Mouse (Mus musculus) embryonic facial prominence, embryonic 14.5 days (tissue): Measurements from ENCODE around the gene Sv2b. TPM values are rescaled to one million over a fixed set of nuclear protein-coding genes. Genes with fewer than 3 reads are reported as not detected.
A peak's percentile ranks its signal among the peaks of the same experiment; 100 is the strongest.

Source experiments
- ATAC-seq: fragments of 200-750 bp; cut with Nextera tagmentation; 2 replicates; pipeline ENCODE4 v1.8.0; 2017; ENCODE audit warnings: low read depth, moderate number of reproducible peaks, moderate TSS enrichment
- DNase-seq: peaks from one replicate; pipeline ENCODE4 v3.0.0-alpha.2; 2015; ENCODE audit warnings: low spot score
- H3K27ac ChIP-seq: fragments of 300-500 bp; sonication (generic); replicated peaks from 2 replicates; pipeline ENCODE4 v1.5.1; 2014; ENCODE audit warnings: low read depth, mild to moderate bottlenecking, low read length, moderate library complexity
- H3K27me3 ChIP-seq: fragments of 300-500 bp; sonication (generic); replicated peaks from 2 replicates; pipeline ENCODE4 v1.6.1; 2014; ENCODE audit warnings: low read length; ENCODE audit not compliant: control insufficient read depth, insufficient read depth
- H3K36me3 ChIP-seq: fragments of 300-500 bp; sonication (generic); 2 replicates; pipeline ENCODE4 v1.6.1; 2014; ENCODE audit warnings: low read length, mixed read lengths; ENCODE audit not compliant: control insufficient read depth, insufficient read depth
- H3K4me1 ChIP-seq: fragments of 300-500 bp; sonication (generic); 2 replicates; pipeline ENCODE4 v1.6.1; 2014; ENCODE audit warnings: antibody characterized with exemption, low read length; ENCODE audit not compliant: control insufficient read depth, insufficient read depth
- H3K4me2 ChIP-seq: fragments of 300-500 bp; sonication (generic); 2 replicates; pipeline ENCODE4 v1.6.1; 2014; ENCODE audit warnings: low read depth, mild to moderate bottlenecking, low read length, moderate library complexity, mixed read lengths
- H3K4me3 ChIP-seq: fragments of 300-500 bp; sonication (generic); 2 replicates; pipeline ENCODE4 v1.5.1; 2014; ENCODE audit warnings: low read depth, mild to moderate bottlenecking, low read length
- H3K9ac ChIP-seq: fragments of 300-500 bp; sonication (generic); 2 replicates; pipeline ENCODE4 v1.6.1; 2014; ENCODE audit warnings: low read depth, mild to moderate bottlenecking, low read length, moderate library complexity, mixed read lengths
- H3K9me3 ChIP-seq: fragments of 300-500 bp; sonication (generic); 2 replicates; pipeline ENCODE4 v1.6.1; 2016; ENCODE audit warnings: low read length; ENCODE audit not compliant: control insufficient read depth
- WGBS: fragments of 180-500 bp; shearing (Covaris S2); extraction: QIAGEN DNeasy Blood & Tissue Kit; methylation state at CpG from one replicate; pipeline ENCODE4 v1.1.7; 2014; 5-methylcytosine and 5-hydroxymethylcytosine counted together
- polyA plus RNA-seq: library from polyadenylated mRNA; unstranded; fragments of >200 nt; fragmentation: Nextera tagmentation; extraction: Ambion mirVana; gene quantifications from 2 replicates; pipeline ENCODE4 v1.2.1, GENCODE M21; 2014

Gene Sv2b
- polyA plus RNA-seq, 1 experiment from 2014 or later: 2.9 TPM

DNA sequence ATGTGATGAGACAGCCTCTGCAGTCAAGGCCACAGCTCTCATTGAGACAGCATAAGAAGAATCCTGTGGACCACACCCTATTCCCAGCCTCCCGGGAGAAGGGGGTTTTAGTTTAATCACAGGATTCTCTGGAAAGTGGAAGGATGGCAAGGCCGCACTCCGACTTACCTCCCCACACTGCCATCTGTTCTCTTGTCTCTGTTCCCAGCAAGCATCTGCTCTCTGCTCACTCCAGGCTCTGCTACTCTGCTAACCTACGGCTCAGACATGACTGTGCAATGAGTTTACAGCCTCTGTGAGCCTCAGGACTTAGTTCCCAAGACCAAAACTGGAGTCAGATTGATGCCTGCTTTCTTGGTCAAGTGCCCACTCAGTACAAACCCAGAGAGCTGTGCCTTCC is 43.8 kb downstream of the Sv2b start:
- WGBS: 64% methylated on average over 4 of the region's 4 CpGs
- H3K27me3 ChIP-seq: no peaks in the 10 kb centered on the region
- H3K4me2 ChIP-seq: no peak overlapping the region
- no peak overlapping the region for H3K9ac ChIP-seq
- H3K4me3 ChIP-seq: no peak overlapping the region
- no peak for DNase-seq
- no peaks in the 10 kb centered on the region for H3K4me1 ChIP-seq
- ATAC-seq: no peak
- H3K27ac ChIP-seq: no peak overlapping the region
- no peaks in the 10 kb centered on the region for H3K36me3 ChIP-seq
- H3K9me3 ChIP-seq: no peaks in the 10 kb centered on the region

DNA sequence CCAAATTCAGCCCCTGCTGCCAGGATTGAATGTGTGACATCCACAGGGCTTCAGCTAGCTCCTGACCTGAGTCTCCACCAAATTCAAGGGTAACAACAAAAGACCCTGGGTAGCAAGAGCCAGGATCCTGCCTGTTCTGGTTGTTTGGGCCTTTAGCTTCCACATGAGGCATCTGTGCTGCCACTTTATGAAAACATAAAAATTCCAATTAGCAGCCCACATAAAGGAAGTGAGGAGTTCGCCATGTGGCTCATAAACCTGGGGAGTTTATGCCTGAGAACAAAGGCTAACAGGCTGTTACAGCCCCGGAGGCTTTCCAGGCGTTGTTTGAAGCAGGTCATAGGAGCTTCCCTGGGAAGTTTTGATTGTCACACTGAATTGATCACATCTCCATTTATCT is 49.1 kb downstream of the Sv2b start:
- Histone ChIP-seq H3K27ac (no peak overlapping the region), H3K4me1 (no peaks in the 10 kb centered on the region), H3K9me3 (no peaks in the 10 kb centered on the region), H3K4me2 (no peak overlapping the region), H3K9ac (no peak overlapping the region), H3K4me3 (no peak overlapping the region), H3K36me3 (no peaks in the 10 kb centered on the region), H3K27me3 (no peaks in the 10 kb centered on the region)
- DNase-seq: no peak
- 66% methylated on average over 3 of the region's 3 CpGs for WGBS
- no peak for ATAC-seq

DNA sequence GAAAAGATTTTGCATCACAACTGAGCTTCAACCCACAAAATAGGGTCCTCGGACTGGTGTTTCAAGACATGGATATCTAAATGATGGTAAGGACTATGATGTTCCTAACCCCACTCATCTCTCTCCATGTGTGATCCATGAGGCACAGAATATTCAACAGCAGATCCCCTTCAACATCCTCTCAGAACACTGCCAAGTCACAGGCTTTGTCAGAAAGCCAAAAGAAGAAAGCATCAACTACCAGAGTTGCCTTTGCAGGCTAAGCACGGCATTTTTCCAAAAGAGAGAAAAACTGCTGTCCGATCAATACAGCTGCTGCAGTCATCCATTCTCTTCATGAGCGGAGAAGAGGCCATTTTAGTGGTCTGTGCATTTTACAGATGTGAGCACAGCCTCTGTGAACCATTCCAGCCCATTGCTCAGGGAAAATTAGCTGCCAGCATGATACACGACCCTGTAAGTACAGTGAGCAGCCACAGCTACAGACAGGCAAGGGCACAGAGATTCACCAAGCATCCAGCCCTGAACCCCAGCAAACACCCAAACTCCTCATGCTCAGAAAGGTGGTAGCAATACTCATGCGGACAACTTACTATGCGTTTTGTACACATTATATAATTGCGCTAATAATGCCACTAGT is 55.3 kb downstream of the Sv2b start:
- H3K4me2 ChIP-seq: no peak overlapping the region
- no peak overlapping the region for H3K9ac ChIP-seq
- no peaks in the 10 kb centered on the region for H3K4me1 ChIP-seq
- no peaks in the 10 kb centered on the region for H3K36me3 ChIP-seq
- H3K4me3 ChIP-seq: no peak overlapping the region
- ATAC-seq (no peak), DNase-seq (no peak)
- no peaks in the 10 kb centered on the region for H3K27me3 ChIP-seq
- no peaks in the 10 kb centered on the region for H3K9me3 ChIP-seq
- WGBS: 83% methylated on average over 8 of the region's 8 CpGs
- no peak overlapping the region for H3K27ac ChIP-seq

DNA sequence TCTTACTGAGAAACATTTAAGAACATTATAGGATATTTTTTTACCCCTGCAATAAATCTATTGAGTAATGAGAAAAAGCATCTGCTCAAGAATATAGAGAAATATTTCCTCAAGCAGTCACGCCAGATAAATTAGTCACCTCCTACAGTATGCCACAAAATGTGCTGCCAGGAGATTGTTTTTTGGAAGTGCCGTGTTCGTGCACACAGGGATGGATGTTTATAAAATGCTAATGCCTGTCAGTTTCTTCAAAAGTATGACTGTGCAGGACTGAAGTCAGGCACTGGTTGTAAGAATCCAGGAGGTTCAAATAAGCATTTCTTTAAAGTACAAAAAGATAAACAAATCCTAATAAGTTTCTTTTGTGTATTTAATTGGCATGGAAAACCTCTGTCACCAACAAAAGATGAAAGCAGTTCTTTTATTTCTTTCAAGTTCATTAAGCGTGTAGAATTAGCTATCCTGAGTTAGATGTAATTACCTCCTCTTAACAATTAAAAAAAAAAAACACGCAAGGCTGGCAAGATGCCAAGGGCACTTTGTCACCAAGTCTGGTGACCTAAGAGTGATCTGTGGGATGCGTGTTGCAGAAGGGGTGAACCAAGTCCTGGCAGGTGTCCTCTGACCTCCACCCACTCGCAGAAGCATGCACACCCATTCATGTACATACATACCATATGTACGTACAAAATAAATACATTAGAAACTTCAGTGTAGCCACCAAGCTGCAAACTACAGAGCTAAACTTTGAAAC is 68.1 kb downstream of the Sv2b start:
- ATAC-seq (no peak), DNase-seq (no peak)
- no peaks in the 10 kb centered on the region for H3K36me3 ChIP-seq
- no peak overlapping the region for H3K4me3 ChIP-seq
- WGBS: 55% methylated on average over 8 of the region's 8 CpGs
- no peaks in the 10 kb centered on the region for H3K9me3 ChIP-seq
- no peaks in the 10 kb centered on the region for H3K4me1 ChIP-seq
- H3K27ac ChIP-seq: no peak overlapping the region
- no peaks in the 10 kb centered on the region for H3K27me3 ChIP-seq
- H3K4me2 ChIP-seq: no peak overlapping the region
- no peak overlapping the region for H3K9ac ChIP-seq

DNA sequence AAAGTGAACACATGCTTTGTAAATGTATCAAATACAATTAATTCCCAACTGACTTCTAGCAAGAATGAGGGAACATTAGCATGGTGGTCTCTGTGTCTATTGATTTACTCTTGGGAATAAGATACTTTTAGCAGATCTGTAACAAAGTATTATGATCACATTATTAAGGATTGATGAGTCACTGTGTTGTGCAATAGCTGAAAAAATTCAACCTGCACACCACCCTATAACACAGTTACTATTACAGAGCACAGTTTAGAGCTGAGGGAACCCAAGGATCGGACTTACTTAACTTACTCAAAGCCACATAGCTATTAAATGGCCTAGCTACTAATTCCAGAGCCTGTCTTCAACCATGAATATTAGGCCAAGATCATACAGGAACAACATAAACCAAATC is 72.7 kb downstream of the Sv2b start:
- no peak overlapping the region for H3K9ac ChIP-seq
- H3K36me3 ChIP-seq: no peaks in the 10 kb centered on the region
- H3K4me1 ChIP-seq: no peaks in the 10 kb centered on the region
- DNase-seq: no peak
- no peak overlapping the region for H3K27ac ChIP-seq
- no peaks in the 10 kb centered on the region for H3K9me3 ChIP-seq
- WGBS: 73% methylated on average over 1 of the region's 1 CpGs
- H3K4me2 ChIP-seq: no peak overlapping the region
- ATAC-seq: no peak
- H3K4me3 ChIP-seq: no peak overlapping the region
- H3K27me3 ChIP-seq: no peaks in the 10 kb centered on the region

DNA sequence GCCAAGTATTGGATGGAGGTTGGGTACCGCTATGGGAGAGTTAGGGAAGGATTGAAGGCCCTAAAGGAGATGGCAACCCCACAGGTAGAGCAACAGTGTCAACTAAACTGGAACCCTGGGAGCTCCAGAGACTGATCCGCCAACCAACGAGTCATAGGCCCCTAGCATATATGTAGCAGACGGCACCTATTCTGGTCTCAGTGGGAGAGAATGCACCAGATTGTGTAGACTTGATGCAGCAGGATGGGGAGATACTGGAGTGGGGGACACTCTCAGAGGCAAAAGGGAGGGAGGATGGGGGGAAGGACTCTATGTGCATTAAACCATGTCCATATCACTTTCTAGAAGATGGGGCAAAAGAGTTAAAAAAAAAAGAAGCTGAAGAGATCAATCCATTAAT is 84.9 kb downstream of the Sv2b start:
- Histone ChIP-seq H3K27me3 (no peaks in the 10 kb centered on the region), H3K36me3 (no peaks in the 10 kb centered on the region), H3K27ac (no peak overlapping the region), H3K4me1 (no peaks in the 10 kb centered on the region), H3K9me3 (peaks cover 7% of the 10 kb centered on the region), H3K9ac (no peak overlapping the region), H3K4me3 (no peak overlapping the region), H3K4me2 (no peak overlapping the region)
- WGBS: 92% methylated on average over 4 of the region's 4 CpGs
- no peak for DNase-seq
- no peak for ATAC-seq

DNA sequence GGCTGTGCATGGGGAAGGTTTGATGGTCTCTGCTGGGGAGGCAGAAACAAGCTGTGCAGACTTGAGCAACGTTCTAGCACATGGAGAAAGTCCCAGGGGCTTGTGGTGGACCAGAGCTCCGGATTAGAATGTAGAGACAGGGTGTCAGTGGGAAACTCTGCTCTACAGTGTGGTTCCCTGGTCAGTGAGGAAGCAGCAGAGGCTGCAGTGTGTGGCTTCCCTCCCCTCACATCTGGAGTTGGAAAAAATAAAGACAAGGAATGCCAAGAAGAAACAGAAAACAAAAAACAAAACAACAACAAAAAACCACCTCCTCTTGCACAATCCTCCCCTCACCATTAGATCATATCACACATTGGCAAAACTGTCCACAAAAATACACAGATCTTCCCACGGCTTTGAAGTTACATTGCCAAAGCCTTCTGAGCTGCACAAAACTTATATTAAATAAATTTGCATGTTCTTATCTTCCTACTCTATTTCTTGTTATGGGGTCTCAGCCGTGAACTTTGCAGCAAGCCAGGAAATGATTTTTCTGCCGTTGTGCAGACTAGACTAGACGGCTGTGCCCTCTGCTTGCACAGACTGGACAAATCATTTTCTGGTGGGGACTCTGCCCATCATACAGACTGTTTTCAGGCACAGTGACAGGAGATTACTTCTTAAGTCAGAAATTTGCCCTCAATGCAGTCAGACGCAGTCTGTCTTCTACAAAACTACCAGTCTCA is 86.2 kb downstream of the Sv2b start:
- no peak overlapping the region for H3K4me2 ChIP-seq
- DNase-seq: no peak
- ATAC-seq: no peak
- H3K27ac ChIP-seq: no peak overlapping the region
- H3K4me1 ChIP-seq: no peaks in the 10 kb centered on the region
- H3K9ac ChIP-seq: no peak overlapping the region
- H3K4me3 ChIP-seq: no peak overlapping the region
- 58% methylated on average over 7 of the region's 7 CpGs for WGBS
- no peaks in the 10 kb centered on the region for H3K36me3 ChIP-seq
- H3K9me3 ChIP-seq: peaks cover 9% of the 10 kb centered on the region
- no peaks in the 10 kb centered on the region for H3K27me3 ChIP-seq

DNA sequence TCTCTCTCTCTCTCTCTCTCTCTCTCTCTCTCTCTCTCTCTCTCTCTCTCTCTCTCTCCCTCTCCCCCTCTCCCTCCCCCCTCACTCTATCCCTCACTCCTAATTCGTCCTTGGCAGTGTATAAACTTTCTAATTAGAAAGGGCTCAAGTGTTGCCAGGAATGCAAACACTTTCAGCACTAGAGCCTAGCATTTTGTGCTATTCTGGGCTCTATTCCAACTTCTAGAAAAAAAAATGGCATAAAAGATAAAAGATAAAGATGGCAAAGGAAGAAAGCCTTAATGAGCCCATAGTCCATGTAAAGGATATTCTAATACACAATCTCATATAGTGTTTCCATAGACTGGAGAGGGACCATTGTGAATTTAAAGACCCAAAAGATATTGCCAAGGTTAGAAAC is 88.3 kb downstream of the Sv2b start:
- Histone ChIP-seq H3K4me3 (no peak overlapping the region), H3K9me3 (peaks cover 9% of the 10 kb centered on the region), H3K27me3 (no peaks in the 10 kb centered on the region), H3K4me2 (no peak overlapping the region), H3K4me1 (no peaks in the 10 kb centered on the region), H3K9ac (no peak overlapping the region), H3K36me3 (no peaks in the 10 kb centered on the region), H3K27ac (no peak overlapping the region)
- peak; percentile 62 for DNase-seq
- WGBS: 19% methylated on average over 1 of the region's 1 CpGs
- ATAC-seq: no peak
